Mouse (Mus musculus): Measurements from ENCODE around the gene Olfr750. TPM values are rescaled to one million over a fixed set of nuclear protein-coding genes. Genes with fewer than 3 reads are reported as not detected.

Olfr750 gene
- total RNA-seq, 2 experiments from 2014 or later: not detected

- TF ChIP-seq CTCF (IDR thresholded peaks at IDR 0.05): no peak
- peak; percentile 68 for DNase-seq
- Histone ChIP-seq H3K4me3 (peak overlapping the region; percentile 56), H3K27ac (peak overlapping the region; percentile 79)
- intact Hi-C loops (cut with DNase I): no loop called here
Measured at GRCm38 (mm10) chr14:51094096-51094875, 20.1 kb upstream of the Olfr750 start.

DNA sequence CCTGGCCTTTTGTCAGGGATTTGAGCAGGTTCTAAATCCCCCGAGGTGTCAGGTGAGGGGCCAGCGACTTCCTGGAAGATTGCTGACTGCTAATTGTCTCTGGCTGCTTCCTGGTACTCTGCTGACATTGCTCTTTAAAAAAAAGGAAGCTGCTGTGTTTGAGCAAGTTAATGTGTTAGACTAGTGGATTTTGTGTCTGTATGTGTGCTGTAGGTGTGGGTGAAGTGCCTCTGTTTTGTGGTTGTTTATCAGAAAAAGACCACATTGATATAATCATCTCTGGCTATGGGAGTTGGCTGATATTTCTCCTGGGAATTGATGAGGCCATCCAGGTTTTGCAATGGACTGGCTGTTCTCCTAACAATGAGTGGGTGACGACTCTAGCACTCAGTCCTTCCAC lies 19.3 kb upstream of the Olfr750 start:
- Histone ChIP-seq H3K4me3 (peak overlapping the region; percentile 56), H3K27ac (peak overlapping the region; percentile 79)
- intact Hi-C loops (cut with DNase I): no loop called here
- DNase-seq: peak; percentile 35
- no peak for TF ChIP-seq CTCF (IDR thresholded peaks at IDR 0.05)

- no peak for TF ChIP-seq CTCF (IDR thresholded peaks at IDR 0.05)
- intact Hi-C loops (cut with DNase I): no loop called here
- peak overlapping the region; percentile 86 for H3K27ac ChIP-seq
Measured at GRCm38 (mm10) chr14:51092073-51092620, 17.9 kb upstream of the Olfr750 start.

DNA sequence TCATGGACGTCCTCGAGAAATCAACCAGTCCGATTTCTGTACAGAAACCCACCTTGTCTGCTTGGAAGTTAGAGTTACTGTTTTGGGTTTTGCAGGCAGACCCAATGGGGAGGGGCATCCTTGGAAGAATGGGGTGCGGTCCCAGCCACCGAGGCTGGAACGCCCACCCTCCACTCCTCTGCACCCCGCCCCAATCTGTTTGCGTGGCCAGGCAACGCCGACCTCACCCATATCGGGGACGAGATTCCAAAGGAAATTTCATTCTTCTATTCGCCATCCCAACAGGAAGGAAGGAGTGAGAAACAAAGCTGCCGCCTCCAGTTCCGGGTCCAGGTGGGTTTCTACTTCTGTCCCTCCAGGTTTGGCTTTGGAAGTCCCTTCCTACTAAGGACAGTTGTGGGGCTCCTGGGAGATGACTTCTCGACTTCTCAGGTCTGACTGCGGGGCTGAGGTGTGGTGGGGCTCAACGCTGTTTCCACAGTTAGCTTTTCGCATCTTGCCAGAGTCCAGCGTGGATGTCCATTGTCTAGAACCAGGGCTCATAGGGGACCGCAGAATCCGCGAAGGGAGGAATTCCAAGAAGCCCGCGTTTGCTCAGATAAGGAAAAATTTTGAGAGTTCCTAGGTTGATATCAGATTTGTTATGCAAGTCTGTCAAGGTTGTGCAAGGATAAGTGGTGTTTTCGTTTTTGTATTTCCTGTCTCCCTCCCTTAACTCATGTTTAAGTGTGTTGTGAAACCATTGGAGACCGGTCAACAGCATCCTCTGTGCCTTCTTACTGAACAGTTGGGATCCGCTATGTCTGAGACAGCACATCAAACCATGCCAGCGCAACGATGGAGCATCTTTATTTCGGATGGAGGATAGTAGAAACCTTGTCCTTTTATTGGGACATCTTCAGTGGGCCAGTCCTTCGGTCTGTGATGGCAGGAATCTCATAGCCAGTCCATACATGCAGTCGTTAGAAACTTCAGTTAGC lies 17.0 kb upstream of the Olfr750 start, which contains the start of the genes Rnase4 and Ang:
Gene Rnase4, plus strand, starts transcription at position 157 of the 980 bp plus-strand sequence.
Gene Ang, plus strand, starts transcription at position 230 of the 980 bp plus-strand sequence.
- no peak for TF ChIP-seq CTCF (IDR thresholded peaks at IDR 0.05)
- peak; percentile 85 for DNase-seq
- H3K4me3 ChIP-seq: peak within 1 kb of the TSS; percentile 87
- H3K27ac ChIP-seq: peak within 1 kb of the TSS; percentile 86
- intact Hi-C loops (cut with DNase I): no loop called here

More at GRCm38 (mm10) chr14:51092073-51092620, 17.9 kb upstream of the Olfr750 start:
- peak overlapping the region; percentile 87 for H3K4me3 ChIP-seq
- DNase-seq: peak; percentile 23

GRCm38 (mm10) chr14:51090077-51090781 lies 16.0 kb upstream of the Olfr750 start:
- Histone ChIP-seq H3K27ac (peak overlapping the region; percentile 86), H3K4me3 (peak overlapping the region; percentile 87)
- TF ChIP-seq CTCF (IDR thresholded peaks at IDR 0.05): no peak
- DNase-seq: peak; percentile 81
- intact Hi-C loops (cut with DNase I): no loop called here

GRCm38 (mm10) chr14:51089674-51090076 lies 15.4 kb upstream of the Olfr750 start:
- no peak for TF ChIP-seq CTCF (IDR thresholded peaks at IDR 0.05)
- Histone ChIP-seq H3K4me3 (peak overlapping the region; percentile 87), H3K27ac (peak overlapping the region; percentile 86)
- intact Hi-C loops (cut with DNase I): loop anchor here (1.0 to 2.0 kb wide), 2 partner anchors 24 to 283 kb away; partner anchors contain the start of genes Ccnb1ip1 and Parp2
- peak; percentile 21 for DNase-seq

- intact Hi-C loops (cut with DNase I): loop anchor here (1.0 to 2.0 kb wide), 2 partner anchors 24 to 282 kb away; partner anchors contain the start of genes Ccnb1ip1 and Parp2
- TF ChIP-seq CTCF (IDR thresholded peaks at IDR 0.05): no peak
- peak; percentile 94 for DNase-seq
- Histone ChIP-seq H3K4me3 (peak overlapping the region; percentile 87), H3K27ac (peak overlapping the region; percentile 86)
Measured at GRCm38 (mm10) chr14:51088970-51089673, 14.9 kb upstream of the Olfr750 start.

- intact Hi-C loops (cut with DNase I): loop anchor here (2.0 kb wide), 1 partner anchor 282 kb away; the partner anchor contains the start of genes Ccnb1ip1 and Parp2
- H3K27ac ChIP-seq: peak overlapping the region; percentile 86
- no peak for TF ChIP-seq CTCF (IDR thresholded peaks at IDR 0.05)
- H3K4me3 ChIP-seq: peak overlapping the region; percentile 87
- peak; percentile 87 for DNase-seq
Measured at GRCm38 (mm10) chr14:51088166-51088969, 14.1 kb upstream of the Olfr750 start.

DNA sequence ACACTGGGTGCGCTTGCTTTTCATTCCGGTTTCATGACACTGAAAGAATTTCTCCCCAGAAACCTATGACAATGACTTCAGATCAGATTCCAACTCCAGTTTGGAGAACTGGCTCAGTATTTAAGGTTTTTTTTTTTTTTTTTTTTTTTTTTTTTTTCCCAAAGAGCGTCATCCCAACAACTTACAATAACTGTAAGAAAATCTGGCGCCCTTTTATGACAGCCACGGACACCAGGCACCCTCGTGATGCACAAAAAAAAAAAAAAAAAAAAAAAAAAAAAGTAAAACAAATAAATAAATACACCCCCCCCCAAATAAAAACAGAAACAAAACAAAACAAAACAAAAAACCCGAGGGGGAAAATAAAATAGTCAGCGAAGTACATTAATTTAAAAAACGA lies 13.5 kb upstream of the Olfr750 start:
- Histone ChIP-seq H3K4me3 (peak overlapping the region; percentile 87), H3K27ac (peak overlapping the region; percentile 86)
- no peak for DNase-seq
- intact Hi-C loops (cut with DNase I): loop anchor here (2.0 kb wide), 1 partner anchor 281 kb away; the partner anchor contains the start of genes Ccnb1ip1 and Parp2
- TF ChIP-seq CTCF (IDR thresholded peaks at IDR 0.05): no peak

GRCm38 (mm10) chr14:51085911-51086310 lies 11.7 kb upstream of the Olfr750 start:
- intact Hi-C loops (cut with DNase I): no loop called here
- no peak overlapping the region for H3K27ac ChIP-seq
- no peak for TF ChIP-seq CTCF (IDR thresholded peaks at IDR 0.05)
- no peak for DNase-seq
- no peak overlapping the region for H3K4me3 ChIP-seq

All from gastrocnemius, adult 2 months (tissue).